Mouse (Mus musculus) kidney, adult 2 months (tissue): ENCODE data around the gene Ankrd28. TPM values are rescaled to one million over a fixed set of nuclear protein-coding genes. Genes with fewer than 3 reads are reported as not detected.

ENCODE experiments used
- DNase-seq: peaks from one replicate; pipeline ENCODE4 v3.0.0; 2021
- H3K27ac ChIP-seq: fragments of 200-500 bp; 2 replicates; pipeline ENCODE4 v1.5.1; 2012; ENCODE audit warnings: low read depth, low read length, control low read depth, inconsistent platforms; ENCODE audit not compliant: insufficient read depth
- H3K27me3 ChIP-seq: fragments of 200-500 bp; replicated peaks from 2 replicates; pipeline ENCODE4 v1.6.1; 2012; ENCODE audit warnings: mild to moderate bottlenecking, moderate library complexity, low read length, inconsistent platforms; ENCODE audit not compliant: control insufficient read depth, insufficient read depth
- H3K36me3 ChIP-seq: fragments of 200-500 bp; 2 replicates; pipeline ENCODE4 v1.6.1; 2012; ENCODE audit warnings: mild to moderate bottlenecking, moderate library complexity, low read length, inconsistent platforms; ENCODE audit not compliant: control insufficient read depth, insufficient read depth
- H3K4me1 ChIP-seq: fragments of 200-500 bp; 2 replicates; pipeline ENCODE4 v1.6.1; 2011; ENCODE audit warnings: low read length; ENCODE audit not compliant: control insufficient read depth, insufficient read depth
- H3K4me3 ChIP-seq: fragments of 200-500 bp; 2 replicates; pipeline ENCODE4 v1.5.1; 2011; ENCODE audit warnings: mild to moderate bottlenecking, low read depth, low read length, control low read depth; ENCODE audit not compliant: insufficient read depth
- CTCF ChIP-seq: fragments of 200-500 bp; conservative IDR thresholded peaks from 2 replicates; pipeline ENCODE4 v1.5.1; 2011; ENCODE audit warnings: low read depth, mild to moderate bottlenecking, control low read depth, low read length, moderate library complexity, mixed read lengths; ENCODE audit not compliant: insufficient read depth, insufficient read length
- POLR2A ChIP-seq: fragments of 200-500 bp; IDR thresholded peaks from one replicate; pipeline ENCODE4 v1.6.1; 2011; ENCODE audit warnings: low read depth, low read length, control low read depth
- WGBS: fragments of 180-500 bp; shearing (Covaris S2); methylation state at CpG from one replicate; pipeline ENCODE4 v1.1.7; 2018; 5-methylcytosine and 5-hydroxymethylcytosine counted together
- polyA plus RNA-seq: library from polyadenylated mRNA; depleted of rRNA; stranded (reverse); fragments of >200 nt; gene quantifications from 2 replicates; pipeline ENCODE4 v1.2.3, GENCODE M21; 2012

Ankrd28 gene
- polyA plus RNA-seq, 1 experiment = 7.0 TPM

GRCm38 (mm10) chr14:31748239-31748873, 82.1 kb downstream of the Ankrd28 start:
- DNase-seq = no peak
- Histone ChIP-seq H3K4me3 (no peak overlapping the region), H3K27ac (no peak overlapping the region), H3K36me3 (peaks cover 3% of the 10 kb centered on the region), H3K4me1 (no peaks in the 10 kb centered on the region), H3K27me3 (no peaks in the 10 kb centered on the region)
- TF ChIP-seq POLR2A = no peak
- WGBS = 87% methylated on average over 6 of the region's 6 CpGs

GRCm38 (mm10) chr14:31742523-31742922, 87.9 kb downstream of the Ankrd28 start:
- TF ChIP-seq CTCF (no peak), POLR2A (no peak)
- H3K4me3 ChIP-seq = no peak overlapping the region
- no peak for DNase-seq
- H3K36me3 ChIP-seq = peaks cover 3% of the 10 kb centered on the region
- WGBS = 90% methylated on average over 3 of the region's 3 CpGs
- H3K27ac ChIP-seq = no peak overlapping the region
- no peaks in the 10 kb centered on the region for H3K4me1 ChIP-seq
- H3K27me3 ChIP-seq = no peaks in the 10 kb centered on the region

- TF ChIP-seq POLR2A (no peak), CTCF (no peak)
- H3K4me3 ChIP-seq = no peak overlapping the region
- DNase-seq = no peak
- no peaks in the 10 kb centered on the region for H3K4me1 ChIP-seq
- H3K27me3 ChIP-seq = no peaks in the 10 kb centered on the region
- 91% methylated on average over 2 of the region's 2 CpGs for WGBS
- H3K27ac ChIP-seq = no peak overlapping the region
- H3K36me3 ChIP-seq = peaks cover 4% of the 10 kb centered on the region
Observed at GRCm38 (mm10) chr14:31734811-31735210, 95.6 kb downstream of the Ankrd28 start.

GRCm38 (mm10) chr14:31727522-31727921, 102.9 kb downstream of the Ankrd28 start:
- H3K27ac ChIP-seq = no peak overlapping the region
- TF ChIP-seq POLR2A = no peak
- TF ChIP-seq CTCF = no peak
- no peaks in the 10 kb centered on the region for H3K27me3 ChIP-seq
- 87% methylated on average over 3 of the region's 3 CpGs for WGBS
- H3K4me3 ChIP-seq = no peak overlapping the region
- no peak for DNase-seq
- peaks cover 2% of the 10 kb centered on the region for H3K36me3 ChIP-seq
- no peaks in the 10 kb centered on the region for H3K4me1 ChIP-seq

- H3K4me3 ChIP-seq = no peak overlapping the region
- TF ChIP-seq CTCF (no peak), POLR2A (no peak)
- 88% methylated on average over 1 of the region's 1 CpGs for WGBS
- H3K27ac ChIP-seq = no peak overlapping the region
- H3K36me3 ChIP-seq = peaks cover 2% of the 10 kb centered on the region
- DNase-seq = no peak
- no peaks in the 10 kb centered on the region for H3K27me3 ChIP-seq
- H3K4me1 ChIP-seq = no peaks in the 10 kb centered on the region
Observed at GRCm38 (mm10) chr14:31722746-31723145, 107.7 kb downstream of the Ankrd28 start.

GRCm38 (mm10) chr14:31721256-31721655, 109.2 kb downstream of the Ankrd28 start:
- Histone ChIP-seq H3K36me3 (peaks cover 1% of the 10 kb centered on the region; the same call in 1 of the 2 replicates), H3K4me3 (no peak overlapping the region), H3K27me3 (no peaks in the 10 kb centered on the region), H3K27ac (no peak overlapping the region), H3K4me1 (no peaks in the 10 kb centered on the region)
- no peak for DNase-seq
- WGBS = 72% methylated on average over 3 of the region's 3 CpGs
- TF ChIP-seq CTCF (no peak), POLR2A (no peak)

GRCm38 (mm10) chr14:31718332-31718731, 112.1 kb downstream of the Ankrd28 start:
- 93% methylated on average over 2 of the region's 2 CpGs for WGBS
- no peak for TF ChIP-seq CTCF
- TF ChIP-seq POLR2A = no peak
- H3K36me3 ChIP-seq = peaks cover 1% of the 10 kb centered on the region; the same call in 1 of the 2 replicates

GRCm38 (mm10) chr14:31717360-31717759, 113.1 kb downstream of the Ankrd28 start:
- 98% methylated on average over 5 of the region's 5 CpGs for WGBS
- H3K4me1 ChIP-seq = no peaks in the 10 kb centered on the region
- TF ChIP-seq CTCF (no peak), POLR2A (no peak)

More at GRCm38 (mm10) chr14:31718332-31718731, 112.1 kb downstream of the Ankrd28 start:
- no peaks in the 10 kb centered on the region for H3K4me1 ChIP-seq
- H3K27ac ChIP-seq = no peak overlapping the region
- no peaks in the 10 kb centered on the region for H3K27me3 ChIP-seq
- no peak overlapping the region for H3K4me3 ChIP-seq
- DNase-seq = no peak

More at GRCm38 (mm10) chr14:31717360-31717759, 113.1 kb downstream of the Ankrd28 start:
- no peaks in the 10 kb centered on the region for H3K27me3 ChIP-seq
- H3K27ac ChIP-seq = no peak overlapping the region
- H3K36me3 ChIP-seq = peaks cover 1% of the 10 kb centered on the region; the same call in 1 of the 2 replicates
- no peak overlapping the region for H3K4me3 ChIP-seq
- no peak for DNase-seq
